Mouse (Mus musculus) adrenal gland, postnatal 4 days (tissue): Measurements from ENCODE around the gene Klk13. TPM values are rescaled to one million over a fixed set of nuclear protein-coding genes. Genes with fewer than 3 reads are reported as not detected.

Experiments
- DNase-seq, 2 experiments: peaks; one replicate each; pipeline ENCODE4 v3.0.0; 2021 to 2022; ENCODE audit warnings: low spot score in 2 of 2, mixed read lengths in 2 of 2
- total RNA-seq, 2 experiments: library from RNA; stranded (reverse); gene quantifications; 2 replicates each; pipeline ENCODE4 v1.2.3; 2021

Gene Klk13
- total RNA-seq, 2 experiments from 2014 or later, result not detected

DNA sequence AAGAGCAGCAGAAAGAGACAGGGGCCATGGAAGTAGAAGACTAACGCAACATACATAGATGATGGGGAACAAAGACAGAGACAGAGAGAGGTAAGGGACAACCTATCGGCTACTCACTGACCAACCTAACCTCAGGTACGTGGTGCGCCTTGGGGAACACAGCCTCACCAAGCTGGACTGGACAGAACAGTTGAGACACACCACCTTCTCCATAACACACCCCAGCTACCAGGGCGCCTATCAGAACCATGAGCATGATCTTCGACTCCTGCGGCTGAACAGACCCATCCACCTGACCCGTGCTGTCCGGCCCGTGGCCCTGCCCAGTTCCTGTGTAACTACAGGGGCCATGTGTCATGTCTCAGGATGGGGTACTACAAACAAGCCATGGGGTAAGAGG is 58.3 kb downstream of the Klk13 start:
- no peak for DNase-seq

- DNase-seq, result no peak
These were observed 59.5 kb downstream of the Klk13 start for GRCm38 (mm10) chr7:43771916-43772315.

DNA sequence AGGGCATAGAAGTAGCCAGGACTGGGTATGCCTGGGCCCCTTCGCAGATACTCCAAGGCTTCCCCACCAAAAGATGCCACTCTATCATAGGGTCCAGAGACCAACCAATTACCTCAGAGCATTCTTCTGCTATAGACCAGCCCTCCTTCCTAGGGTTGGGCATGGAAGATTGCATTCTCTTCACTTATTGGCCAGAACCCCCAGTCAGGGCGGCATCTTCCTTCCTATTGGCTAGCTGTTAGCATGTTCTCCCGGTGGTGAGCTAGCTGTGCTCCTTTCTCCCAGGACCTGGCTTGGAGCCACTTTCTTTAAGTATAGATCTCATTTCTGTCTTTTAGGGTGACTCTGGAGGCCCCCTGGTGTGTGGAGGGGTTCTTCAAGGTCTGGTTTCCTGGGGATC is 60.5 kb downstream of the Klk13 start:
- DNase-seq, result no peak

DNA sequence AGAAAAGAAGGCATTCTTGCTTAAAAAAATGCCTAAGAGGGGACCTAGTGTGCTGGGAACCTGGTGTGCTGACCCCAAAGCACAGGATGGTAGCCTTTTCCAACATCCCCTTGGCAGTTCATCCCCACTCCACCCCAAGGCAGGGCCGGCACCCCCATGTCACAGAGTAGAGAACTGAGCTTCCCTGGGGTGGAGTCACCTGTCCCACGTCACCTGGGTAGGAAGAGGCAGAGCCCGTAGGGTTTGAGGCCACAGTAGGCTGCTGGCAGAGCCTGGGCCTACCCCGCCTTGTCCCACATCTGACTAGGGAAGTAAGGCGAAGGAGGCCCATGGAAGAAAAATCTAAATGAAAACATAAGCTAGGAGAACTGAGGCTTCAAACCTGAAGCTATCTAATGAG is 62.0 kb downstream of the Klk13 start, which contains the start of gene Klk11:
Gene Klk11, plus strand, starts transcription at position 241 of the 400 bp plus-strand sequence.
- no peak for DNase-seq

DNA sequence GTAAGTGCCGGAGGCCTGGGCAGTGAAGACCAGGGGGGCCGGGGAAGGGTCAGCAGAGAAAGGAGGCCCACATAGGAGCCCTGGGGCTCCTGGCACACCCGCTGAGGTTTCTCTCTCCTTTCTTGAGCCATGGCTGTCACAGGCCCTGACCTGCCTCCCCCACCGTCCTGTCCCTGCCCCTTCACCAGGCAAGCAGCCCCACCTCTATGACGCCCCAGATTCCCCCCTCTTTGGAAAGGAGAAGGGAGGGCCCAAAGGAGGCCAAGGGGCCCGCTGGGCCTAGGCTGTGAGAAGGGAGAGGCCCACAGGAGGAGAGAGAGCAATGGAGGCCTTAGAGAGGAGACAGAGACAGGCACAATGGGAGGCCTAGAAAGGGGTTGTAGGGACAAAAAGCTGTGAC is 62.4 kb downstream of the Klk13 start:
- DNase-seq, result no peak

DNA sequence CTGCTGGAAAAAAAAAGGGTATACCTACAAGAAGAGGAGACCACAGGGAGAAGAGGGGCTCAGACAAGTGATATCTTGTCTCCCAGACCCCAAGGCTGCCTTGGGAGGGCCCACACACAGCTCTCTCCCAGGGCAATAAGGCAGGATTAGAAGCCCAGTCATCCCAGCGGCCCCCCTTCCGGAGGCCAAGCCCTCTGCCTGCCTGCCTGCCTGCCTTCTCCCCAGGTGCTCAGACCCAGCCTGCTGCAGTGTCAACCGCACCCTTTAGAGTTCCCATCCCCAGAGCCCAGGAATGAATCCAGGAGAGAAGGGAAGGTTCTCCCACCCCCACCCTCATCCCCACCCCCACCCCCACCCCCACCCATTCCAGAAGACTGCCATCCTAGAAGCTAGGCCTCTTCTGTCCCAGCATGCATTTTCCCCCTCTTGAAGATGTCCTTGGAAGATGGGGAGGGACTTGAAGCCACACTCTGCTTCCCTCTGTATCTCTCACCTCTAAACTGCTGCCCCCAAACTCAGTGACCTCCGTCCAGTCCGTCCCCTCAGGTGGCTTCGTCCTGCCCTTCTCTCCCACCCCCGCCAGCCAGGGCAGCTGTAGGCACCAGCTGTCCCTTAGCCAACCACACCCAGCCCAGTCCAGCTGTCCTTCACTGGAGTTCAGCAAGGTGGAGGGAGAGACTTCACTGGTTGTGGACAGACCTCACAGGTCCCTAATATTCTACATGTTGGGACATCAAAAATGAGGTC is 63.1 kb downstream of the Klk13 start:
- no peak for DNase-seq

DNA sequence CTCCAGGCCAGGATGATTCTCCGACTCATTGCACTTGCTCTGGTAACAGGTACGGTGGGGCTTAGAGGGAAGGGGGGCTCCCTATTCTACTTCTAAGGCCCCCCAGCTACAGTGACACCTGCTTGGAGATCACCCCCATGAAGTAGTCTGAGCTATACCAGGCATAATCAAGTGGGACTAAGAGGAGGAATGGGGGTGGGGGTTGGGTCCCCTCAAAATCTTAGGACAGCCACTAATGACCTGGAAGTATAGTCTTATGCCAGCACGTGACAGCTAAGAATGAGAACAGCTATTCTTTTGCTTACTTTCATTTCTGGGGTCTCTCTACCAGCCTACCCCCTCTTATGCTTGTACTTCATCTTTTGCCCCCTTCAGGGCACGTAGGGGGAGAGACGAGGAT is 64.1 kb downstream of the Klk13 start:
- no peak for DNase-seq

Other genes with a start within 250 kb of the Klk13 start
- gene Vsig10l, start 249.4 kb upstream of the Klk13 start, total RNA-seq, result 1 to 10 TPM; 7.0 to 7.2 TPM
- 1 to 10 TPM; 3.2 to 3.8 TPM for gene Iglon5, start 222.5 kb upstream of the Klk13 start, total RNA-seq
- not detected for gene 4931406B18Rik, start 206.6 kb upstream of the Klk13 start, total RNA-seq
- 1 to 10 TPM; 3.0 to 4.1 TPM for gene Cd33, start 168.1 kb upstream of the Klk13 start, total RNA-seq
- gene Zfp658, start 150.3 kb upstream of the Klk13 start, total RNA-seq, result 1 to 10 TPM; 3.4 TPM
- gene Zfp719, start 133.0 kb upstream of the Klk13 start, total RNA-seq, result 10 to 100 TPM; 17.6 to 18.9 TPM
- under 1 TPM; 0.22 to 0.28 TPM for gene Zfp819, start 105.4 kb upstream of the Klk13 start, total RNA-seq
- gene Ceacam18, start 77.9 kb upstream of the Klk13 start, total RNA-seq, result under 1 TPM in 1 of 2 experiments, not detected in 1; 0.14 TPM
- 1 to 10 TPM; 2.1 to 2.2 TPM for gene Siglece, start 52.4 kb upstream of the Klk13 start, total RNA-seq
- 10 to 100 TPM; 12.0 to 12.6 TPM for gene Ctu1, start 40.6 kb upstream of the Klk13 start, total RNA-seq
- gene Klk14, start 22.1 kb upstream of the Klk13 start, total RNA-seq, result under 1 TPM in 1 of 2 experiments, not detected in 1; 0.31 TPM
- gene Klk12, start 56.3 kb downstream of the Klk13 start, total RNA-seq, result not detected
- not detected for gene Klk11, start 62.0 kb downstream of the Klk13 start, total RNA-seq
- under 1 TPM; 0.51 to 0.64 TPM for gene Klk10, start 68.5 kb downstream of the Klk13 start, total RNA-seq
- not detected for gene Klk9, start 79.3 kb downstream of the Klk13 start, total RNA-seq
- 1 to 10 TPM; 4.9 to 6.1 TPM for gene Klk8, start 85.0 kb downstream of the Klk13 start, total RNA-seq
- not detected for gene Klk7, start 98.7 kb downstream of the Klk13 start, total RNA-seq
- not detected for gene Klk6, start 111.9 kb downstream of the Klk13 start, total RNA-seq
- not detected for gene Klk5, start 129.4 kb downstream of the Klk13 start, total RNA-seq
- gene Klk4, start 168.6 kb downstream of the Klk13 start, total RNA-seq, result not detected
- gene Klk15, start 221.2 kb downstream of the Klk13 start, total RNA-seq, result not detected
- not detected for gene Klk1b8, start 238.1 kb downstream of the Klk13 start, total RNA-seq